Mouse (Mus musculus) layer of hippocampus, postnatal 10 days (tissue): ENCODE results near the gene Rpl22l1. TPM values are rescaled to one million over a fixed set of nuclear protein-coding genes. Genes with fewer than 3 reads are reported as not detected.
"Not testable (repeated sequence)": the region's sequence is repeated elsewhere in the genome, so short reads cannot be mapped to it uniquely, and the experiment has no call there.

Experiments used
- DNase-seq, 2 experiments: peaks; one replicate each; pipeline ENCODE4 v3.0.0; 2021; ENCODE audit warnings: low spot score in 2 of 2
- total RNA-seq, 2 experiments: library from RNA; stranded (reverse); gene quantifications; 2 replicates each; pipeline ENCODE4 v1.2.3; 2021

Gene Rpl22l1
- total RNA-seq, 2 experiments from 2014 or later: 220 to 264 TPM

GRCm38 (mm10) chr3:28836796-28837371, 31.6 kb downstream of the Rpl22l1 start:
- no peak for DNase-seq

- DNase-seq: no peak
Measured at GRCm38 (mm10) chr3:28841886-28842649, 36.8 kb downstream of the Rpl22l1 start.

- DNase-seq: no peak
Measured at GRCm38 (mm10) chr3:28843231-28843630, 38.0 kb downstream of the Rpl22l1 start.

- no peak for DNase-seq
Measured at GRCm38 (mm10) chr3:28847115-28847514, 41.9 kb downstream of the Rpl22l1 start.

- DNase-seq: not testable (repeated sequence)
Measured at GRCm38 (mm10) chr3:28852174-28852573, 46.9 kb downstream of the Rpl22l1 start.

Other genes with a start within 250 kb of the Rpl22l1 start
- not detected for gene Slc2a2, start 107.5 kb upstream of the Rpl22l1 start, total RNA-seq
- gene Eif5a2, start 24.2 kb upstream of the Rpl22l1 start, total RNA-seq: 10 to 100 TPM; 17.8 to 19.3 TPM
- not detected for gene Gm1527, start 87.2 kb downstream of the Rpl22l1 start, total RNA-seq